Mouse (Mus musculus): Measurements from ENCODE around the gene Npc1l1. TPM values are rescaled to one million over a fixed set of nuclear protein-coding genes. Genes with fewer than 3 reads are reported as not detected.

The Npc1l1 gene
- total and polyA plus RNA-seq, 3 experiments: 0.10 TPM; not detected in 2

DNA sequence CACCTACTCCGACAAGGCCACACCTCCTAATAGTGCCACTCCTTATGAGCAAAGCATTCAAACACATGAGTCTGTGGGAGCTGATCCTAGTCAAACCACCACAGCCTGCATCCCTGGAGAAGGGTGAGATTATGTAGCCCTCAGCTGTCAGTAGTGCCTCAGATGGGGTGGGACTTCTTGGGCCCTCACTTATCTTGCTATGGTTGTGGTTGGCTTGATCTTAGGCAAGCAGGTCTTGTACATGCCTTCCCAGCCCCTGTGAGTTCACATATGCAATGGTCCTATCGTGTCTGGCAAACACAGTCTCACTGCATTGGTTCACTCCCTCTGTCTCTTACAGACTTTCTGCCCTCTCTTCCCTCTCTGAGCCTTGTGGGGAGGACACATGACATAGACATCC, 22.9 kb downstream of the Npc1l1 start:
- TF ChIP-seq RCOR1 (IDR thresholded peaks at IDR 0.05; ENCODE audit: low read depth, low read length) (no peak), ETS1 (IDR thresholded peaks at IDR 0.05; ENCODE audit: low read depth, low read length) (no peak), KAT2A (conservative IDR thresholded peaks at IDR 0.05; ENCODE audit: low read depth, low read length) (no peak), RAD21 (IDR thresholded peaks at IDR 0.05; ENCODE audit: low read depth, low read length) (no peak), NRF1 (IDR thresholded peaks at IDR 0.05; ENCODE audit: insufficient read depth, low read depth, low read length, poor library complexity, severe bottlenecking) (no peak), MEF2A (IDR thresholded peaks at IDR 0.05; ENCODE audit: extremely low read depth, insufficient replicate concordance, low read depth, low read length, poor library complexity, severe bottlenecking) (no peak), JUND (IDR thresholded peaks at IDR 0.05; ENCODE audit: low read depth, low read length) (no peak), BHLHE40 (IDR thresholded peaks at IDR 0.05; ENCODE audit: borderline replicate concordance, low read depth, low read length) (no peak), HCFC1 (IDR thresholded peaks at IDR 0.05; ENCODE audit: low read depth, low read length) (no peak), ZKSCAN1 (IDR thresholded peaks at IDR 0.05; ENCODE audit: low read depth, low read length) (no peak), ZNF384 (IDR thresholded peaks at IDR 0.05; ENCODE audit: low read depth, low read length) (no peak), POLR2AphosphoS2 (IDR thresholded peaks at IDR 0.05; ENCODE audit: low read length) (no peak), POLR2A (IDR thresholded peaks at IDR 0.05; ENCODE audit: control insufficient read depth in 1 of 2, insufficient read depth in 1 of 2, low read depth in 1 of 2, low read length in 2 of 2, poor library complexity in 1 of 2) (no peak), SMC3 (IDR thresholded peaks at IDR 0.05; ENCODE audit: low read depth, low read length) (no peak), POLR2AphosphoS5 (IDR thresholded peaks at IDR 0.05; ENCODE audit: borderline replicate concordance, low read depth, low read length) (no peak), USF2 (IDR thresholded peaks at IDR 0.05; ENCODE audit: borderline replicate concordance in 1 of 2, insufficient read depth in 1 of 2, low read depth in 1 of 2, low read length in 2 of 2) (no peak)
- Histone ChIP-seq H3K9me3 (replicated peaks; ENCODE audit: insufficient read depth, low read length) (no peaks in the 10 kb centered on the region), H3K4me3 (ENCODE audit: control insufficient read depth in 1 of 2, insufficient read depth in 1 of 2, low read depth in 2 of 2, low read length in 2 of 2) (no peak overlapping the region), H3K9ac (ENCODE audit: control insufficient read depth, low read depth, low read length, poor library complexity, severe bottlenecking) (no peak overlapping the region), H3K36me3 (ENCODE audit: control insufficient read depth in 1 of 2, insufficient read depth in 2 of 2, low read length in 2 of 2) (no peaks in the 10 kb centered on the region), H3K4me1 (ENCODE audit: control insufficient read depth in 1 of 2, insufficient read depth in 2 of 2, low read length in 2 of 2) (no peaks in the 10 kb centered on the region), H3K27ac (ENCODE audit: control insufficient read depth, low read depth, low read length) (no peak overlapping the region), H3K79me2 (ENCODE audit: control insufficient read depth, insufficient read depth, low read length, poor library complexity) (no peaks in the 10 kb centered on the region), H3K27me3 (ENCODE audit: control insufficient read depth in 1 of 2, insufficient read depth in 2 of 2, low read length in 2 of 2) (peaks cover 2 to 8% of the 10 kb centered on the region in 2 experiments)
- DNase-seq (ENCODE audit: low read depth, low spot score): peak; percentile 35

- TF ChIP-seq POLR2A (IDR thresholded peaks at IDR 0.05; ENCODE audit: control insufficient read depth in 1 of 2, insufficient read depth in 1 of 2, low read depth in 1 of 2, low read length in 2 of 2, poor library complexity in 1 of 2) (no peak), RAD21 (IDR thresholded peaks at IDR 0.05; ENCODE audit: low read depth, low read length) (no peak), MYC (IDR thresholded peaks at IDR 0.05; ENCODE audit: low read depth, low read length) (peak; percentile 27; the same call in 1 of the 2 replicates)
- Histone ChIP-seq H3K4me1 (ENCODE audit: control insufficient read depth in 1 of 2, insufficient read depth in 2 of 2, low read length in 2 of 2) (peaks cover 9 to 23% of the 10 kb centered on the region in 2 experiments), H3K27me3 (ENCODE audit: control insufficient read depth in 1 of 2, insufficient read depth in 2 of 2, low read length in 2 of 2) (peaks cover 2 to 6% of the 10 kb centered on the region in 2 experiments; a peak in 3 of 4 replicates), H3K4me3 (ENCODE audit: control insufficient read depth in 1 of 2, insufficient read depth in 1 of 2, low read depth in 2 of 2, low read length in 2 of 2) (peak overlapping the region; percentile 58 to 92), H3K79me2 (ENCODE audit: control insufficient read depth, insufficient read depth, low read length, poor library complexity) (peaks cover 41% of the 10 kb centered on the region), H3K9ac (ENCODE audit: control insufficient read depth, low read depth, low read length, poor library complexity, severe bottlenecking) (peak overlapping the region; percentile 91), H3K27ac (ENCODE audit: control insufficient read depth, low read depth, low read length) (peak overlapping the region; percentile 97), H3K36me3 (ENCODE audit: control insufficient read depth in 1 of 2, insufficient read depth in 2 of 2, low read length in 2 of 2) (peaks cover 0 to 20% of the 10 kb centered on the region in 2 experiments; a peak in 2 of 4 replicates), H3K9me3 (replicated peaks; ENCODE audit: insufficient read depth, low read length) (no peaks in the 10 kb centered on the region)
- DNase-seq (ENCODE audit: low read depth, low spot score): no peak
Observed at GRCm38 (mm10) chr11:6200570-6200969, 29.4 kb downstream of the Npc1l1 start.
